Mouse (Mus musculus) urinary bladder, adult 18-20 months (tissue): Measurements from ENCODE around the gene Mdfic.

Experiments
- DNase-seq, 2 experiments: peaks; one replicate each; pipeline ENCODE4 v3.0.0; 2022; ENCODE audit warnings: low spot score in 2 of 2, mixed read lengths in 2 of 2

The Mdfic gene

GRCm38 (mm10) chr6:15792680-15793601 is 72.5 kb downstream of the Mdfic start:
- no peak for DNase-seq

GRCm38 (mm10) chr6:15793602-15794345 is 73.3 kb downstream of the Mdfic start:
- DNase-seq: peak in 1 of 2 experiments; percentile 56

- DNase-seq: no peak
Measured at GRCm38 (mm10) chr6:15794801-15795200, 74.3 kb downstream of the Mdfic start.

GRCm38 (mm10) chr6:15807382-15807781 is 86.9 kb downstream of the Mdfic start:
- DNase-seq: no peak

- no peak for DNase-seq
Measured at GRCm38 (mm10) chr6:15825236-15825635, 104.8 kb downstream of the Mdfic start.

GRCm38 (mm10) chr6:15829812-15830211 is 109.4 kb downstream of the Mdfic start:
- no peak for DNase-seq

- no peak for DNase-seq
Measured at GRCm38 (mm10) chr6:15830651-15831050, 110.2 kb downstream of the Mdfic start.

- no peak for DNase-seq
Measured at GRCm38 (mm10) chr6:15837695-15838094, 117.2 kb downstream of the Mdfic start.

- no peak for DNase-seq
Measured at GRCm38 (mm10) chr6:15839831-15840230, 119.4 kb downstream of the Mdfic start.

- no peak for DNase-seq
Measured at GRCm38 (mm10) chr6:15840429-15840828, 120.0 kb downstream of the Mdfic start.

- no peak for DNase-seq
Measured at GRCm38 (mm10) chr6:15841476-15842209, 121.2 kb downstream of the Mdfic start.

- DNase-seq: no peak
Measured at GRCm38 (mm10) chr6:15843295-15843694, 122.8 kb downstream of the Mdfic start.

GRCm38 (mm10) chr6:15845711-15846342 is 125.4 kb downstream of the Mdfic start:
- DNase-seq: no peak
